Mouse (Mus musculus): ENCODE measurements at regions not wholly inside any gene's neighbourhood (a gene's known extent, or its start where the extent isn't known, plus 50 kb on each side); places are given as distances from the start of the nearest gene placed in this dataset.

DNA sequence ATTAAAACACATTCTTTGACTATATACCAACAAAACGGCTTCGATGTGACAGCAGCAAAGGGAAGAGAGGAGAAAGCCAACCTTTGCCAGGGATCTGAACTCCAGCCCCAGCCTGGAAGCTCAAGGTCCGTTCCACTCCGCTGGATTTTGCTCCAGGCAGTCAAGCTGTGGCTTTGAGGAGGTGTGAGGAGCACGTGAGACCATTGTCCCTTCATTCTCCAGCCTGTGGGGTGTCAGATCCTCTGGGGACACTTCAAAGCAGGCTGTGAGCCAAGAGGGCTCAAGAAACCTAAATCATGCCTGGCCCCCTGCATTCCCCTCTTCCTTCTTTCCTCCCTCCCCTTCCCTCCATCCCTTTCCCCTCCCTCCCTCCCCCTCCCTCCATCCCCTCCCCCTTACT lies 154.9 kb upstream of the Rpl38 start:
- Histone ChIP-seq H3K9ac (ENCODE audit: low read depth, low read length) (no peak overlapping the region), H3K36me3 (ENCODE audit: control insufficient read depth, insufficient read depth, low read length) (no peaks in the 10 kb centered on the region), H3K79me2 (replicated peaks; ENCODE audit: control insufficient read depth, insufficient read depth, low read length) (no peaks in the 10 kb centered on the region), H3K27ac (no peak overlapping the region), H3K4me3 (no peak overlapping the region), H3K4me1 (ENCODE audit: control insufficient read depth, insufficient read depth, low read length) (no peaks in the 10 kb centered on the region), H3K27me3 (ENCODE audit: control insufficient read depth, insufficient read depth, low read length) (no peaks in the 10 kb centered on the region)
- intact Hi-C loops (cut with DNase I) = no loop called here
- DNase-seq = no peak
- WGBS = 21% methylated on average over 5 of the region's 5 CpGs
- no peak for TF ChIP-seq POLR2A (IDR thresholded peaks at IDR 0.05; ENCODE audit: insufficient read depth, low read depth, low read length)
- no peak for TF ChIP-seq EP300 (IDR thresholded peaks at IDR 0.05; ENCODE audit: insufficient read depth, low read depth, low read length)
- TF ChIP-seq CTCF (IDR thresholded peaks at IDR 0.05) = no peak

DNA sequence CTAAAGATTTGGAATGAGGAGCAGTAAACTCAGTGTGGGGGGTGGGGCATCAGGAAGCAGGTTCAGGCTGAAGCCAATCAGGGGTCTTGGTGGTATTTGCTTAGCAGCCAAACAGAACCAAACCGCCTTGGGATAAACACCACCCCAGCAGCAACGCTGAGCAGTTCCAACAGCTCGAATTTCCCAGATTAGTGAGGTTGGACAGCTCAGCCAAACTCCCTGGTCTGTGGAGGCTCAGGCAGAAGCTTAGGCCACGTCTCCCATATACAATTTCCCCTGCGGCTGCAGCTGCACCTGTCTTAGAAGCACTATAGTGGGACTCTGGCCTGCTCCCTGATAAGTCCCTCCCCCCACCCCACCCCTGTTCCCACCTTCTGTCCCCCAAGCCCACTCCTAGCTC lies 156.3 kb upstream of the Rpl38 start:
- 28% methylated on average over 5 of the region's 5 CpGs for WGBS

DNA sequence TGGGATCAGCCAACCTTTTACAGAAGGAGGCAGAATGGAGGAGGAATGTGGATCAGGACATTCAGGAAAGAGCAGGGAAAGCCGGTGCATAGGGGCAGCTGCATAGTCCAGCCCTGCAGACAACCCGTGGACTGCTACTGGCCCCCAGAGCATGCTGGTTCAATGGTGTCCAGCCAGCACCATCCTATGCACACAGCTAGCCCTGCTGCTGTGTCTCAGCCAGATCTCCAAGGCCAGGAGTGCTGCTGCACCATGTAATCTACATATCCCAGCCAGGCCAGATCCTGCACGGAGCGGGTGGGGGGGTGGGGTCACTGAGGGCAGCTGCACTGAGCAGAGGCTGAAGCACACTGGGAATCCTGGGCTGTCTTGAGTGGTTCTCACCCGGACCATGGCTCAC lies 165.8 kb upstream of the Rpl38 start:
- no peak overlapping the region for H3K27ac ChIP-seq
- no peaks in the 10 kb centered on the region for H3K27me3 ChIP-seq (ENCODE audit: control insufficient read depth, insufficient read depth, low read length)
- no peaks in the 10 kb centered on the region for H3K79me2 ChIP-seq (replicated peaks; ENCODE audit: control insufficient read depth, insufficient read depth, low read length)
- H3K4me3 ChIP-seq = no peak overlapping the region
- H3K4me1 ChIP-seq (ENCODE audit: control insufficient read depth, insufficient read depth, low read length) = no peaks in the 10 kb centered on the region
- intact Hi-C loops (cut with DNase I) = no loop called here
- H3K36me3 ChIP-seq (ENCODE audit: control insufficient read depth, insufficient read depth, low read length) = no peaks in the 10 kb centered on the region
- no peak overlapping the region for H3K9ac ChIP-seq (ENCODE audit: low read depth, low read length)
- TF ChIP-seq EP300 (IDR thresholded peaks at IDR 0.05; ENCODE audit: insufficient read depth, low read depth, low read length) (no peak), CTCF (IDR thresholded peaks at IDR 0.05) (no peak), POLR2A (IDR thresholded peaks at IDR 0.05; ENCODE audit: insufficient read depth, low read depth, low read length) (no peak)
- WGBS = 30% methylated on average over 5 of the region's 5 CpGs
- DNase-seq = no peak

More for the DNA sequence above, 156.3 kb upstream of the Rpl38 start:
- Histone ChIP-seq H3K27ac (no peak overlapping the region), H3K9ac (ENCODE audit: low read depth, low read length) (no peak overlapping the region), H3K27me3 (ENCODE audit: control insufficient read depth, insufficient read depth, low read length) (no peaks in the 10 kb centered on the region), H3K4me3 (no peak overlapping the region), H3K79me2 (replicated peaks; ENCODE audit: control insufficient read depth, insufficient read depth, low read length) (no peaks in the 10 kb centered on the region), H3K4me1 (ENCODE audit: control insufficient read depth, insufficient read depth, low read length) (no peaks in the 10 kb centered on the region), H3K36me3 (ENCODE audit: control insufficient read depth, insufficient read depth, low read length) (no peaks in the 10 kb centered on the region)
- intact Hi-C loops (cut with DNase I) = no loop called here
- DNase-seq = no peak
- no peak for TF ChIP-seq POLR2A (IDR thresholded peaks at IDR 0.05; ENCODE audit: insufficient read depth, low read depth, low read length)
- no peak for TF ChIP-seq CTCF (IDR thresholded peaks at IDR 0.05)

DNA sequence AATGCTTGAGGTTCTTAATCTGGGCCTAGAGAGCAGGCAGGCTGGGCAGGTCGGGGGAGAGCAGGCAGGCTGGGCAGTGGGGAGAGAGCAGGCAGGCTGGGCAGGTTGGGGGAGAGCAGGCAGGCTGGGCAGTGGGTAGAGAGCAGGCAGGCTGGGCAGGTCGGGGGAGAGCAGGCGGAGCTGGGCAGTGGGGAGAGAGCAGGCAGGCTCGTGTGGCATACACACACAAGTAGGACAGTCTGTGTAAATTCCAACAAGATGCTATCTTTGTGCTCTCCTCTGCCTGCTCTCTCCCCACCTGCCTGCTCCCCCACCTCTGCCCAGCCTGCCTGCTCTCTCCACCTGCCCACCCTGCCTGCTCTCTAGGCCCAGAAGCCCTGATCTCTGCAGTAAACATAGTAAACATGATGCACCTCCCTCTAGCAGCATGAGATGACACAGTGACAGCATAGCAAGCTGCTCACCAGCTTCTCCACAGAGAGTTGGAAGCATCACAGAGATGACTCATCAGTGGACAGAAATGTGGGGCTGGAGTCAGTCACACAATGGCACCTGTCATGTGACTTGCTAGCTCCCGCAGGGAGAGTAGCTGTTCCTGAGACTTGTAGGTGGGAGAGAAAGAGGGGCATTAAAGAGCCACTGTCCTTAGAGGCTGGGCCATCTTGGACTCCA lies 166.3 kb upstream of the Rpl38 start:
- Histone ChIP-seq H3K79me2 (replicated peaks; ENCODE audit: control insufficient read depth, insufficient read depth, low read length) (no peaks in the 10 kb centered on the region), H3K27ac (no peak overlapping the region), H3K4me1 (ENCODE audit: control insufficient read depth, insufficient read depth, low read length) (no peaks in the 10 kb centered on the region), H3K27me3 (ENCODE audit: control insufficient read depth, insufficient read depth, low read length) (no peaks in the 10 kb centered on the region), H3K9ac (ENCODE audit: low read depth, low read length) (no peak overlapping the region), H3K4me3 (no peak overlapping the region), H3K36me3 (ENCODE audit: control insufficient read depth, insufficient read depth, low read length) (no peaks in the 10 kb centered on the region)
- no peak for DNase-seq
- intact Hi-C loops (cut with DNase I) = no loop called here
- WGBS = 64% methylated on average over 5 of the region's 5 CpGs
- TF ChIP-seq EP300 (IDR thresholded peaks at IDR 0.05; ENCODE audit: insufficient read depth, low read depth, low read length) (no peak), CTCF (IDR thresholded peaks at IDR 0.05) (no peak), POLR2A (IDR thresholded peaks at IDR 0.05; ENCODE audit: insufficient read depth, low read depth, low read length) (no peak)

DNA sequence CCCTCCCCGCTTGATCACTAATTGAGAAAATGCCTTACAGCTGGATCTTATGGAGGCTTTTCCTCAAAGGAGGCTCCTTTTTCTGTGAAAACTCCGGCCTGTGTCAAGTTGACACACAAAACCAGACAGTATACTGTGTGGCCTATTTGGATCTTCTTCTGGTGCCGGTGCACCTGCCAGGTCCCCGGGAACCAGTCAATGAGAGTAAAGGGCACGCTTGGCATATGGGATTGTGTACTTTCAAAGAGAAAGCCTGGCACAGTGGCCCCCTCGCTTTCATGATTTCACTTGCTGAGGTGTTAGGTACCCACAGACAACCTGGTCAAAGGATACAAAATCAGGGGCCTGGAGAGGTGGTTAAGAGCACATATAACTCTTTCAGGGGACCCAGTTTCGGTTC lies 167.9 kb upstream of the Rpl38 start:
- no peaks in the 10 kb centered on the region for H3K27me3 ChIP-seq (ENCODE audit: control insufficient read depth, insufficient read depth, low read length)
- no peak overlapping the region for H3K27ac ChIP-seq
- no peaks in the 10 kb centered on the region for H3K36me3 ChIP-seq (ENCODE audit: control insufficient read depth, insufficient read depth, low read length)
- intact Hi-C loops (cut with DNase I) = no loop called here
- H3K9ac ChIP-seq (ENCODE audit: low read depth, low read length) = no peak overlapping the region
- 93% methylated on average over 7 of the region's 7 CpGs for WGBS
- H3K79me2 ChIP-seq (replicated peaks; ENCODE audit: control insufficient read depth, insufficient read depth, low read length) = no peaks in the 10 kb centered on the region
- no peak for DNase-seq
- no peaks in the 10 kb centered on the region for H3K4me1 ChIP-seq (ENCODE audit: control insufficient read depth, insufficient read depth, low read length)
- H3K4me3 ChIP-seq = no peak overlapping the region
- no peak for TF ChIP-seq EP300 (IDR thresholded peaks at IDR 0.05; ENCODE audit: insufficient read depth, low read depth, low read length)
- no peak for TF ChIP-seq POLR2A (IDR thresholded peaks at IDR 0.05; ENCODE audit: insufficient read depth, low read depth, low read length)
- no peak for TF ChIP-seq CTCF (IDR thresholded peaks at IDR 0.05)

DNA sequence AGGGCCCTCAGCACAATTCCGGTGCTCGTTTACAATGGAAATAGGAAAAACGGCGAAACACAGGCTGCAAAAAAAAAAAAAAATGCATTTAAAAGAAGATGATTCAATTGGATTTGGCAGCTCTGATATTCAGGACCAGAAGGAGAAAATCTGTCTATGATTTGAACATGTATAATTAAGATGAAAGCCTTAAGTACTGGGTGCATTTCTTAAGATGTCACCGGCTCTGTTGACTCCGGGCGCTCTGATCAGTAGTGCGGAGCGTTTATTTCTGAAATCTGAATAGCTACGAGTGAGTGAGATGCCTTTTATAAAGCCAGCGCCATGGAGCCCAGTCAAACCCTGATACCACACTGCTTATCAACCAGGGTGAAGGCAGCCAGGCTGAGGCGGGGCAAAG lies 168.7 kb upstream of the Rpl38 start:
- Histone ChIP-seq H3K36me3 (ENCODE audit: control insufficient read depth, insufficient read depth, low read length) (no peaks in the 10 kb centered on the region), H3K4me1 (ENCODE audit: control insufficient read depth, insufficient read depth, low read length) (no peaks in the 10 kb centered on the region), H3K9ac (ENCODE audit: low read depth, low read length) (no peak overlapping the region), H3K27ac (no peak overlapping the region), H3K4me3 (no peak overlapping the region), H3K79me2 (replicated peaks; ENCODE audit: control insufficient read depth, insufficient read depth, low read length) (no peaks in the 10 kb centered on the region), H3K27me3 (ENCODE audit: control insufficient read depth, insufficient read depth, low read length) (no peaks in the 10 kb centered on the region)
- TF ChIP-seq EP300 (IDR thresholded peaks at IDR 0.05; ENCODE audit: insufficient read depth, low read depth, low read length) = no peak
- no peak for TF ChIP-seq POLR2A (IDR thresholded peaks at IDR 0.05; ENCODE audit: insufficient read depth, low read depth, low read length)
- TF ChIP-seq CTCF (IDR thresholded peaks at IDR 0.05) = no peak
- WGBS = 83% methylated on average over 12 of the region's 12 CpGs
- DNase-seq = no peak
- intact Hi-C loops (cut with DNase I) = no loop called here

Measured in heart, adult 2 months (tissue).